Mouse (Mus musculus) mouse trophoblast stem cell (cell line): ENCODE data around the gene Bmp6.

Source experiments
- in situ Hi-C, 2 experiments: fragments of 300-500 bp; cut with MseI, MboI; formaldehyde crosslinking; loops; 2 replicates in 1 of 2; 3 replicates in 1 of 2; pipeline ENCODE4 v1.15.1; 2025

Gene Bmp6

DNA sequence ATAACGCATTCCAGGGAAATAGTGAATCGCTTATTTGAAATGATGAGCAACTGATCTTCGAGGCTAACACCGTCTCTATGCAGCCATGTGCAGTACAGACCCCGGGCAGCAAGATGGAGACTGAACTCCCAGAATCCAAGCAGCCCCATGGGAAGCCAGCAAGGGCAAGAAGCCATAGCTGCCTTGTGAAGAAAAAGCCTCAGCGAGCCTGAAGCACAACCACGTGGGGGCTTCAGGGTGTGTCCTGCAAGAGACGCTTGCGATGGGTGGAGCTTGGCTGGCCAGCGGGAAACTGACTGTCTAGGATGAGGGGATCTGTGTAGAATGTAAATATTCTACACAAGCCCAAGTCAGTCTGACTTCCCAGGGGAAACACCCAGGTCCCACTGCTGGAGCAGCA lies 167.1 kb downstream of the Bmp6 start:
- in situ Hi-C loops, result no loop called here

DNA sequence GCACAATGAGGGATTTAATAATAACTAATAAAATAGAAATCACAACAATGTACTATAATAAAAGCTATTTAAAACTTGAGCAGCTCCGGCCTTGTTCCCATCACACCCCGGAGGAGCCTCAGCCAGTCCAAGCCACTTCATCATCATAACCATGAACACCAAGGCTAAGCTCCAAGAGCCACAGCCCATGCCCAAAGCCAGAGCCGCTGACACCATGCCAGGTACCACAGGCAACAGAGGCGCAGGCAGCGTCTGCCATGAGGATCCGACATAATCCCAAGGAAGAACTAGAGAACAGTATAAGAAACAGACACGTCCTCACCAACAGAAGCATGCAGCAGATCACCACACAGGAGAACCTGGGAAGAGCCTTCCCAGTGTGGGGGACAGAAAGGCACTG lies 169.0 kb downstream of the Bmp6 start:
- in situ Hi-C loops, result no loop called here

DNA sequence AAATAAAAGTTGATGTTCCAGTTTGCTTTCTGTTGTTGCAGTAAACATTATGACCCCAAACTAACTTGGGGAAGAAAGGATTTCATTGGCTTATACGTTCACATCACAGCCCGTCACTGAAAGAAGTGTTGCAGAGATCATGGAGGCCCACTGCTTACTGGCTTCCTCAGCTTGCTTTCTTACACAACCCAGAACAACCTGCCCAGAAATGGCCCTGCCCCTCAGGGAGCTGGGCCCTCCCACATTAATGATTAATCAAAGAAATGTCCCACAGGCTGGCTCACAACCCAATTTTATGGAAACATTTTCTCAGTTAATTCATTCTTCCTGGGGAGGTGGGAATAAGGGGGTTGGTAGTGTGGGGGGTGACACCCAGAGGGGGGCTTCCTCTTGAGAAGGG lies 170.5 kb downstream of the Bmp6 start:
- in situ Hi-C loops, result no loop called here

GRCm38 (mm10) chr13:38515845-38516244 lies 170.9 kb downstream of the Bmp6 start:
- in situ Hi-C loops, result no loop called here

DNA sequence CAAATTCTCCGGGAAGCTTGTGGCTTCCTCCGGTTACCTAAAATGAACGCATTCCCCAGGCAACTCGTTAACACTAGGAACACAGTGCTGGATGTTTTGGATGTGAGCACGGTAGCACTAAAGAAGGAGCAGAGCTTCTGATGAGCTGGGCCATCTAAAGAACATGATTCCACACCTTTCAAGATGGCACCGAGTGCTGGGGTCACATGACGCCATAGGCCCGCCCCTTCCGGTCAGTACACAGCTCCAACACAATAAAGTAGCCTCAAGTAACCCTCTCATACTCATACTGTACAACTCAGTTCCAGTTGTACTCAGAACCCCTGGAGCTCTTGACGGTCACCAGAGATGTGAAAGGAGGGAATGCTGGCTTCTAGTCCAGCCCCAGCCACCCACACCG lies 171.7 kb downstream of the Bmp6 start:
- in situ Hi-C loops, result no loop called here

DNA sequence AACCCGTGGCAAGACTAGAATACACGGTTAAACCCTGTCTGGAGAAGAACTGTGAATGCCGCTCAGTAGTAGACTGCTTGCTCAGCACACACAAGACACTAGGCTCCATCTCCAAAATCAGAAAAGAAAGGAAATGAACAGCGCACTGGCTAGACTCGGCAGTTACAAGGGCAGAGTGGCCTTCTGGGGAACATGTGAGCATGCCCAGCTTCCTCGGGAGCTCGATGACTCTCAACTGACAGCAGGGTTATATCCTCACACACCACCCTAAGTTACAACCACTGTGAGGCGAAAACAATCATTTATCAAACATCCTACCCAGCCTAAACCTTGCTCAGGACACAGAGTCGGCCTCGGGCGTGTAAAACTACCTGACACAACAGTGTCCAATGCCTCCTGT lies 175.4 kb downstream of the Bmp6 start:
- in situ Hi-C loops, result no loop called here

DNA sequence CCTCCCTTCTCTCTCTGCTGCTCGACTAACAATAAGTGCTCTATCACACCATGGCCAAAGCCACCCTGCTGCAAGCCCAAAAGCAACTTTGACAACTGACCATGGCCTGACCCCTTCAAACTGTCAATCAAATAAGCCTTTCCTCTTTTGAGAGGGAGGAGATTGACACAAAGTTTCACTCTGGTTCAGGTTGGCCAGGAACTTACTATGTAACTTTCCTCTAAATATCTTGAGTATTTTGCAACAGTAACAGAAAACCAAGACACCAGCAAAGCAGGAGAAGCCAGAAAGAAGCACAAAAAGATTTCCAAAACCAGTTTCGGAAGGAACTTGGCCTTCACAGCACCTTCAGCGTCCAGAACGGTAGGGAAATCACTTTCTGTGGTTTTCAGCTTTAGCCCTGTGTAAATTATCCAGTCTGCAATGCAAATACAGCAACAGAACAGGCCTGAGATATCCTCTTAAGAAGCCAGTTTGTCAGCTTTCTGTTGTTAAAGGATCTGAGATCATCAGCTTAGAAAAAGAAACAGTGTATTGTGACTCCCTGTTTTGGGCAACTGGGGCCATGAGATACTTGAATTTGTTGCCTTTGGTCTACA lies 177.2 kb downstream of the Bmp6 start:
- in situ Hi-C loops, result no loop called here

DNA sequence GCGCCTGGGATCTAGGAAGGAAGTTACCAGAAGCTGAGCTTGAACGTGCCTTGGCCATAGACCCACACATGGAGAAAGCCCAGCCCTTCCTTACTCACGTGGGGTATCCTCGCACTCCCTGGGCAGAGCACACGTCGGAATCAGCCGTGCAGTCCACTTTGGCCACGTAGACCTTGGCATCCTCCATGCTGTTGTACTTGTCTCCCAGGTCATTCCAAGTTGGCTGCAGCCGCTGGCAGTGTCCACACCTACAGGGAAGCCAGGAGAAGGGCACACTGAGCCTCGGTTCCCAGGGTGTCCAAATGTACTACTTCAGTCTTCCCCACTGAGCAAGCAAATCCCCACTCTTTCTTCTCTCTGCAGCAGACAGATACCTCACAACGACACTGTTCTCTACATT lies 178.3 kb downstream of the Bmp6 start:
- in situ Hi-C loops, result no loop called here

GRCm38 (mm10) chr13:38525261-38525660 lies 180.4 kb downstream of the Bmp6 start:
- in situ Hi-C loops, result no loop called here

DNA sequence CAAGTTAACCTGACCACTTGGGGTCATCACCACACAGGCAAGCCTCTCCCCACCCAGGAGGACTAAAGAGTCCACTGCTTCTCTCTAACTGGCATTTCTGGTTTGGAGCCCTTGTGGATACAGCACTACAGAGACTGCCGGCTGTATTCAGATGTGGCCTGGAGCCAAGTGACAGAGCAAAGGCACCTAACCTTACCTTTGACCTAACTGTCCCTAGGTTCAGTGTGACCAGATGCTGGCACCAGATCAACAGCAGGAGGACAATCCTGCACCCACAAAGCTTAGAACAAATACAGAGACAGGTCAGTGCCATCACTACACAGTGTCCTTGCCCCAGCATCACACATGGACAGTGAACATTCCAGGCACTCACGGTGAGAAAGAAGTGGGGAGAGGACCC lies 181.2 kb downstream of the Bmp6 start:
- in situ Hi-C loops, result no loop called here

GRCm38 (mm10) chr13:38527041-38527796 lies 182.3 kb downstream of the Bmp6 start:
- in situ Hi-C loops, result no loop called here

DNA sequence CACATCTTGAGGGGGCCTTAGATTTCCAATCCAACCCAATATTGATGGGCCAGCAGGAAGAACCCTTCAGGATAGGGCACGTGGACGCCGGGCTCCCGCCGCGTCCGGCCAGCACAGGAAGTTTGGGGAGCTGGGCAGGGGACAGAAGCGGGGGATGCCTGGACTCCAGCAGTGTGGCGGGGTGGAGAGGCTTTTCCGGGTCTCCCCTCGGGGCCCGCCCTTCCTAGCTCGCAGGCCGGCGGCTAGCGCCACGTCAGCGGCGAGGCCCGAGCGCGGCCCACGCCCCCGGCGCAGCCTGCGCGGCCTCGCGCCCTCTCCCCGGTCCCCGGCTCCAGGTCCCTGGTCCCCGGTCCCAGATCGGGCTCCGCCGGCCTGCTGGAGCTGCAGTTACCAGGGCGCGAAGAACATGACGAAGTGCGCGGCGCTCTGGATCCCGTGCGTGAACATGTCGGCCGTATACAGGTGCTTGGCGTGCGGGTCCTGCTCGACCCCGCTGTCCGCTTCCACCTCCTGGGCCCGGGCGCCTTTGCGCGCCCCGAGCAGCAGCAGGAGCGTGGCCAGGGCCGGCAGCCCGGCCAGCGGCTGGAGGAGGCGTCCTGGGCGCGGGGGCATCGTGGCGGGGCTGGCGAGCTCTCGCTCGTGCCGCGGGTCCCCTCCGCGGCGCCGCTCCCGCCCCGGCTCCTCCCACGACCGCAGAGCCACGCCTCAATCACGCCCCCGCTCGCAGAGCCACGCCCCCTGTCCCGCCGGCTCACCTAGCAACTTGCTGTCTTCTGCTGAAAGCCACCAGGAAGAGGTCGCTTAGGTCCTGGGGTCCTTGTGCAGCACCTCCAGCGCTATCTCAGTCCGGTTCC lies 183.1 kb downstream of the Bmp6 start:
- in situ Hi-C loops, result no loop called here

GRCm38 (mm10) chr13:38528687-38529294 lies 183.9 kb downstream of the Bmp6 start, which contains the start of gene Txndc5:
Gene Txndc5, minus strand, starts transcription at chr13:38528824.
- in situ Hi-C loops, result no loop called here

GRCm38 (mm10) chr13:38529576-38529975 lies 184.7 kb downstream of the Bmp6 start:
- in situ Hi-C loops, result no loop called here

DNA sequence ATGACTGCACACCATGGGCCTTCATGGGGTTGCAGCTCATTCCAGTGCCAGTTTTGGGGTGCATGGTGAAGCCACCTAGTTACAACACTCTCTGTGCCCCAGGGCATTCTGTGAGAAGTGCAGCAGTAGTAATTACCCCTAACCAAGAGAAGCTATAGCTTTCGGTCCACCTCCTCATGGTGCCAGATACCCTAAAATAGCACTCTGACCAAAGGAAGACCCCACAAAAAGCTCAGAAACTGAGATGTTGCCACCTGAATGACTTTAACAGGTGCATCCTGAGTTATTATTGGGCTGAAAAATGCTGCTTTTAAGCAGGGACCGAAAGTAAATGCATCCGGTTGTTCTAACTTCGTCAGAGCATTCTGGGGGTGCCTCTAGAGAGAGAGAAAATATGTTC lies 186.6 kb downstream of the Bmp6 start:
- in situ Hi-C loops, result no loop called here

DNA sequence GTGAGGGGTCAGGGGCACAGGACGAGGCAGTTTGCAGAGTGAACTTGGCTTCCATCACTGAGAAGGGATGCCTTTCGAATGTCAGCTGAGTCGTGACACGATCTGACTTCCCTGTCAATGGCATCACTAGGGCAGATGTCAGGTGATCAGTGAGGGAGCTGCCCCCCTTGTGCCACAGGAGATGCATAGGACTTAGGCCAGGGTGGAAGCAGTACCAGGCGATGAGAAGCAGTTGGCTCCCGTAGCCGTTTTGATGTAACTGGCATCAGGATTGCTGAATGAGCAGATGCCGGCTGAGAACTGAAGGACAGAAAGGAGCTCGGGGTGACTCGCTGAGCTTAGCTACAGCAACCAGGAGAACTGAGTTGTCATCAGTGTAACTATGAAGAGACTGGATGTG lies 188.6 kb downstream of the Bmp6 start:
- in situ Hi-C loops, result no loop called here

GRCm38 (mm10) chr13:38534016-38534415 lies 189.1 kb downstream of the Bmp6 start:
- in situ Hi-C loops, result no loop called here

- in situ Hi-C loops, result no loop called here
Observed at GRCm38 (mm10) chr13:38534731-38535130, 189.8 kb downstream of the Bmp6 start.

GRCm38 (mm10) chr13:38537521-38537920 lies 192.6 kb downstream of the Bmp6 start:
- in situ Hi-C loops, result no loop called here

DNA sequence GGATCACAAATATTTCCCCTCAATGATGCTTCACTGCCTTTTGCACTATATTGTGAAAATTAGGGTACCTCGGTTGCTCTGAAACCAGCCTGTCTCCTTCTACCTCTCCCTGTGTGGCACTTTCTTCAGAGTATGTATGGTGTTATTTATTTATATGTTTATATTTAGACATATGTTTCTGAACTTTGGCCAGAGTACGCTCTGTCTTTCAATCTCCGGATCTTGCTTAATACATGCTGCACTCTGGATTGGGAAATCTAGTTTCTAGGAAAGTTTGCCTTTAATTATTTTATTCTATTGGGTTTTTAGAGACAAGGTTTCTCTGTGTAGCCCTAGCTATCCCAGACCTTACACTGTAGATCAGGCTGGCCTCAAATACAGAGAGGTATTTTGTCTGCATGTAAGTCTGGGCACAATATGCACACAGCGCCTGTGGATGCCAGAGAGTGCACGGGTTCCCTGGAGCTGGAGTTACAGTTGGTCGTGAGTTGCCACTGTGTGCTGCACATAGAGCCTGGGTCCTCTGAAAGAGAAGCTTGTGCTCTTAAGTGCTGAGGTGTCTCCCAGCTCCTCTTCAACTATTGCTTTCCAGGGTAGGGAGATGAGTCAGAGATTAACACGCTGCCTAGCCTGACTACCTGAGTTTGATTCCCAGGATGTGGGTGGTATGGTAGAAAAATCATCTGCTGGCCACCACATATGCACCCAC lies 194.4 kb downstream of the Bmp6 start:
- in situ Hi-C loops, result no loop called here

DNA sequence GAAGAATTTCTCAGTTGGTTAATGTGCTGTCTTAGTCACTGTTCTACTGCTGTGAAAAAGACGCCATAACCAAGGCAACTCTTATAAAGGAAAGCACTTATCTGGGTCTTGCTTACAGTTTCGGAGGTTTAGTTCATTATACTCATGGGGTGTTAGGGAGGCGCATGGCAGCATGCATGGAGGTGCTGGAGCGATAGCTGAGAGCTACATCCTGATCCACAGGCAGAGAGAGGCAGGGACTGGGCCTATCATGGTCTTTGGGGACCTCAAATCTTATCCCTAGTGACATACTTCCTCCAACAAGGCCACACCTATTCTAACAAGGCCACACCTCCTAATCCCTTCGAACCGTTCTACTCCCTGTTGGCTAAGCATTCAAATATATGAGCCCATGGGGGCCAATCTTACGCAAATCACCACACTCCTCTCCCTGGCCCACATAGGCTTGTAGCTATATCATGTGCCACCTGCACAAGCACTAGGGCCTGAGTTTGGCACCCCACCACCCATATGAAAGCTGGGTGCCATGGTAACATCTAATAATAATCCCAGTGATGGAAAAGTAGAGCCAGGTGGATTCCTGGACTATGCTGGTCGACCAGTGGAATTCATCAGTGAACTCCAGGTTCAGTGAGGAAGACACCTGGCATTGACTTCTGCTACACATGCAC lies 198.7 kb downstream of the Bmp6 start:
- in situ Hi-C loops, result no loop called here
